Mouse (Mus musculus) adrenal gland, adult (tissue): Measurements from ENCODE around the gene Grk5.
A peak's percentile ranks its signal among the peaks of the same experiment; 100 is the strongest.

Source experiments
- DNase-seq, 2 experiments: peaks; one replicate each; pipeline ENCODE4 v3.0.0; 2022 to 2023; ENCODE audit warnings: low spot score in 1 of 2; ENCODE audit not compliant: inconsistent age in 2 of 2

Gene Grk5

DNA sequence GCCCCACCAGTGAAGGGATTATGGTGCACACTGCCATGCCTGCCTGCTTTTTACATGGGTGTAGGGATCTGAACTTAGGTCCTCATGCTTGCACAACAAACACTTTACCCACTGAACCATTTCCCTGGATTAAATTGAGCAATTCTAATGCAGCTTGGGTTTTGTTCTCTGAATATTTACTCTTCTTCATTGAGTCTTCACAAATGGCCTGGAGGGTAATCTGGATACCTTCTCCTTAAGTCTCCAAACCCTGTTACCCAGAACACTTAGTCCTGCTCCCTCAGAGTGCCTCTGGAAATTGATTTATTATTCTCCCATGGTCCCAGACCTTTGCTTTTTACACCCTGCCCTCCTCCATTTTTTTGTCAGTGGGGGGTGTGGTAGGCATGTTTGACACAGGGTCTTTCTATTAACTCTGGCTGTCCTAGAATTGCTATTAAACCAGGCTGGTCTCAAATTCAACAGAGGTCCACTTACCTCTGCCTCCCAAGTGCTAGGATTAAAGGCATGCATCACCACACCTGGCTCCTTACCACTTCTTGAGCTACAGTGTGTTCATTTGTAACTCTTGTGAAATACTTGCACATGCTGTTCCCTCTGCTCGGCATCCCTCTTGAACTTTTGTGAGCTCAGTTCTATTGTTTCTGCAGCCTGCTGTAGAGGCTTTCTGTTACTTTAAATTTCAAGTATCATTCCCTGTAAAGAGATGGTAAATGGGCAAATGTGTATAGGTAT lies 82.9 kb downstream of the Grk5 start:
- no peak for DNase-seq

- DNase-seq, result no peak
Measured at GRCm38 (mm10) chr19:60973508-60973907, 84.0 kb downstream of the Grk5 start.

- DNase-seq, result no peak
Measured at GRCm38 (mm10) chr19:60979581-60979980, 90.0 kb downstream of the Grk5 start.

GRCm38 (mm10) chr19:60981391-60981790 lies 91.8 kb downstream of the Grk5 start:
- no peak for DNase-seq

DNA sequence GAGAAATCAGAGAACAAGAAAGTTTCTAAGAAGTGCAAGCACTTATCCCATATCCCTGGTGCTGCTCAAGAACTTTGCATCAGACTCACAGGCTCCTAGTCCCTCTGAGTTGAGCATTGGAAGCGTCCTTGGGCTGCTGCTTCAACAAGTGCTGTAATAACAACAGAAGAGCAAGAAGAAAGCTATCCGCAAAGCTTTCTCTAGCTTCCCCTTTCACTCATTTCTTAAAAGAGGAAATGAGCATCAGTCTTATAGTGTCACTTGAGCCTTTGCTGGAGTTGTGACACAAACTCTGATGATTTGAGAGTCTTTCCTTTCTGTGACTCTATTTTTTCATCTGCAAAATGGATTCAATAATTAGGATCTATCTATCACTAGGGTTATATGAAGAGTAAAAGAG lies 92.3 kb downstream of the Grk5 start:
- no peak for DNase-seq

DNA sequence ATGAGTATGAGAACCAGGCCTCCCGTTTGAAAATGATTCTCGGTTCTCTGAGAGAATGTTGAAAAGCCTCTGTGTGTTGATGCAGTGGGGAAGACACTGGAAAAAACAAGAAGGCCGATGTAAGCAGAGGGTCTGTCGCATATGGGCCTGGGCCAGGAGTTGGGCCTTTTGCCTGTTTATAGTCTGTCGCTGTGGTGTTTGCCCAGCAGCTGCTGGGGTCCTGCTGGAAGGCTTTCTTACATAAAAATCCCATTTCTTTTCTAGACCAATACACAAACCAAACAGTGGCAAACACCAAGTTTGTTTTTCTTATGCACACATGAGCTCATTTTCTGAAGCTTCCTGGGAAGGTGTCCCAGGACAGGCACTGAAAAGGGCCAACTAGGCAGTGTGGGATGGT lies 100.2 kb downstream of the Grk5 start:
- no peak for DNase-seq

DNA sequence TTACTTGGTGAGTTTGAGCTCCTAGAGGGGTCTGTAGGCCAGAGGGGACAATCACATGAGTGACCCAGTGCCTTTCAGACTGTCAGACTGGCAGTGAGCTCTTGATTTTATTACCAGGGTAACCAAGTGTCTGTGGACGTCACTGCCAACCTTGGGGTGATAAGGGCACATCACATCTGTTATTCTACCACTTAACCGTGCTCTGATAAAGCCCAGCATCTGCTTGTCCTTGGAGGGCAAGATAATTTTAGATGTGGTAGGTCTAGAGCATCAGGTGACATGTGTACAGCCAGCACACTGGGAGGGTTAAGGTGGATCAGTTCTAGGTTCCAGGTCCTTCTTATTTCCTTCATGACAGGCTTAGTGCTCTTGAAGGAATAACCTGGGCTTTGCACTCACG lies 104.7 kb downstream of the Grk5 start:
- DNase-seq, result peak; percentile 60 to 70

GRCm38 (mm10) chr19:60994845-60995244 lies 105.3 kb downstream of the Grk5 start:
- no peak for DNase-seq

- DNase-seq, result no peak
Measured at GRCm38 (mm10) chr19:60997784-60998183, 108.2 kb downstream of the Grk5 start.

GRCm38 (mm10) chr19:60999652-61000051 lies 110.1 kb downstream of the Grk5 start:
- peak in 1 of 2 experiments; percentile 15 for DNase-seq

GRCm38 (mm10) chr19:61000958-61001357 lies 111.4 kb downstream of the Grk5 start:
- no peak for DNase-seq

GRCm38 (mm10) chr19:61009266-61009665 lies 119.7 kb downstream of the Grk5 start:
- DNase-seq, result no peak

DNA sequence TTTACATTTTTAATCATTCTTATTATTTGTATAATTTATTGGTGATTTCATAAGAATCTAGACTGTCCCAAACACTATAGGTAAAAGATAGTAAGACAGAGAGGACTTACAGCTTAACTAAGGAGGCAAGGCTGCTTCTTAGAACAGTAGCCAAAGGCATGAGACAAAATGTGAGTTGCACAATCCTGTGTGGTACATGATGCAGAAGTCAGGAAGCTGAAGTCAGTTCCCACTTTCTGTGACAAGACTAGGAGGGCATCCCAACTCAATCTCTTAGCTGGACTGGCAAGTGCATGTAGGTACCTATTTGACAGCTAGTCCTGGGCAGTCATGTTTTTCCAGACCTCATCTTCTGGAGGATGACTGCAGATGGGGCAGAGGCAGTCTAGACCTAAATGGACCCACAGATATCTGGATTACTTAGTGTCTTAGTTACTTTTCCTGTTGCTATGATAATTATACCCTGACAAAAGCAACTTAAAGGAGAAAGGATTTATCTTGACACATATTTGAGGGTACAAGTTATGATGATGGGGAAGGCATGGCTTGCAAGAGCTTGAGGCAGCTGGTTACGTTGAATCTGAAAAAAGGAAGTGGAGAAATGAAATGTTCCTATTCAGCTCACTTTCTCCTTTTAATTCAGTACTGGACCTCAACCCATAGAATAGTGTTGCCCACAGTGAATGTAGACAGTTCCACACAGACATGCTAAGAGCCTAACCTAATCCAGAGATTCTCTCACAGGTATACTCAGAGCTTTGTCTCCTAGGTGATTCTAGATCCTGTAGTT lies 128.1 kb downstream of the Grk5 start:
- no peak for DNase-seq

DNA sequence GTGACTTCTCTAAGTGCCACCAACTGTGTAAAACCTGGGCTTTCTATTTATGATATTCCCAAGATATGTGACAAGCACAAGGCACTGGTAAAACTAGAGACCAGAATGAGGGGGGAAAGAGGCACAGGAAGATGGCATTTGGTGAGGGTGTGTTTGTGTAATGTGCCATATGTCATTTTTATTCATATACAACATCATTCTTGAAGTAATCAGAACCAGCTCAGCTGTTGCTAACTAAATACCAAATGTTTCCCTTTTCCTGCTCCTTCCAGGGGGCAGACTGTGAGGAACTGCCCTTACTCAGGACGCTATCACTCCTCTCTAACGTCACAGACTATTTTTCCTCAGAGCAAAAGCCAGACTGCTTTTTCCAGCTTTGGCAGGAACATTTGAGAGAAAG lies 132.0 kb downstream of the Grk5 start:
- no peak for DNase-seq

DNA sequence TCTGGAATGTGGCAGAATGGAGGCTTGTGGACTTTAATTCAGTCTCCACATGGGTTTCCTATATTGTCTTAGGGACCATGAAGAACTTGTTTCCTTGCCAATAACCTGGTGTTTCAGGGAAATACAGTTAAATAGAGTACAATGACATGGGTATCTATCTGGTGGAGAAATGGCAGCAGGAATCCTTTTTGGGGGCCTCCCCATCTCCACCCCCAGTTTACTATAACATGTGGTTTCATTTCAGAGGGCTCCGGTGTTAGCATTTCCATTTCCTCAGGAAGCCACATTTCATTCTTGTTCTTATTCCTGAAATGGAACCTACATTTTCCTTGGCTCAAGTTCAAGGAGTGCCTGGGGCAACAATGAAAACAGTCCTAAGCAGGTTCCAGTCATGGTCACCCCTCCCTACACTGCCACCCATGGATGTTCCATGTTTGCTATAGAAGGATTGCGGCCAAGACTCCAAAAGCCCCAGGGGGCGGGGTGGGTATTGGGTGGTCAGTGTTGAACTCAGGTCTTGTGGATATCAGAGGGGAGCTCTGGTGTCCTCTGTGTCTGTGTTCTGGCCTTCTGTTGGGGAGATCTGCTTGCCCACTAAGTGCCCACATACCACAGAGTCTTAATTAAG lies 132.5 kb downstream of the Grk5 start:
- DNase-seq, result no peak

DNA sequence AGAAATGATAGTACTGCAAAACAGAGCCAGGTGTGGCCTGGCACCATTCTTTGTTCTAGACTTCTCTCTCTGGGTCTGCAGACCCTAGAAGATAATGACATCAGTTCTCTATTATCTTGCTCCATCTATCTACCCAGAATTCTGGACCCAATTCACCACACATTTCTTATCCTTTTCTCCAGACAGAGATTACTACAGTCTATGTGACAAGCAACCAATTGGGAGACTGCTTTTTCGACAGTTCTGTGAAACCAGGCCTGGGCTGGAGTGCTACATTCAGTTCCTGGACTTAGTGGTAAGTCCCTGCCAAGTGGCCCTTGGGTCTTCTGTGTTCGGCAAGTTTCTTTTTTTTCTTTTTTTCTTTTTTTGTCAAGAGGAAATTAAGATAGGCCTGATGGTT lies 142.0 kb downstream of the Grk5 start:
- DNase-seq, result no peak

DNA sequence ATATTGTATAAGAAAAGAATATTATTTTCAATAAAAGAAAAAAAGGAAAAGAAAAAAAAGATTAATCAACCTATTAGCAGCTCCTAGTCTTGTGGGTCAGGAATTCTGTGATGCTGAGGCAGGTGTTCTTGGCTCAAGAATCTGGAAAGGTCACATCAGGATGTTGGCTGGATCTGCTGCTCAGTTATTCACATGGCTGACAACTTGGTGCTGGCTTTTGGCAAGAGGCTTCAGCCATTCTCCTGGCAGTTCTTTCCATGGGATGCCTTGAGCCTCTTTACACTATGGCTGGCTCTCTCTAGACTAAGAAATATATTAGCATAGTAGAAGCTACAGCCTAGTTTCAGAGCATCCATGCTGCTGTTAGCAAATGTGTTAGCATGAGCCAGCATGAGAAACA lies 149.6 kb downstream of the Grk5 start:
- no peak for DNase-seq

DNA sequence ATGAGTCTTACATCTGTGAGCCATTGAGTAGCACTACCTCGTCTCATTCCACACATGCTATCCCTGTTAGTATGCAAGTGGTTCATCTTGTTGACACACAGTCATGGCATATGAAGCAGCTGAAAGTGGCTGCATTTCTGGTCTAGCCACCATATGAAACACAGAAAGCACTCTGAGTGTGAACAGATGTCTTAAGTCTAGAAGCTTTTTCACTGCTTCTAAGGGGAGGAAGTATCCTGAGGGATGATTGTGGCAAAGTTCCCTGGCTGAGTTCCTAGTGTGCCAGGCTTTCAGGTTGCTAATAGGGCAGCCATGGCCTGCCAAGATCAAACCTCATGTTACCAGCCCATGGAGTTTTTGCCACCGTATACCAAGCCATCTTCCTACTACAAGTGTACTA lies 159.1 kb downstream of the Grk5 start:
- DNase-seq, result peak in 1 of 2 experiments; percentile 50

DNA sequence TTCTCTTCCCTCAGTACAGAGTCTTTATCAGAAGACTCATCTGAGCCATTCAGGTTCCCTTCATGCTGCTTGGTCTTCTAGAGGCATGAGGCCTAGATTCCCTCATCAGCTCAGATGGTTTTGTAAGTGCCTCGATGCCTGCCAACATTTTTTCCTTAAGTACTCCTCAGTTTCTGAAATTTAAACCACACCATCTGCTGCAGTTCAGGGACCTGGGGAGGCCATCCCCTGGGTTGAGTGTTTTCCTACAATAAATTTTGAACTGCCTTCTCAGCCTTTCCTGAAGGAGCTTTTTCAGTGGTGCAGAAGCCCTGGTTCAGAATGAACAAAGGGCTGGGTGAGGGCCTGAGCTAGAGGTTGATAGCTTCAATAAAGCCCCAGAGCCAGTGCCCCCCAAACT lies 159.9 kb downstream of the Grk5 start:
- no peak for DNase-seq

GRCm38 (mm10) chr19:61051151-61051550 lies 161.6 kb downstream of the Grk5 start:
- no peak for DNase-seq

DNA sequence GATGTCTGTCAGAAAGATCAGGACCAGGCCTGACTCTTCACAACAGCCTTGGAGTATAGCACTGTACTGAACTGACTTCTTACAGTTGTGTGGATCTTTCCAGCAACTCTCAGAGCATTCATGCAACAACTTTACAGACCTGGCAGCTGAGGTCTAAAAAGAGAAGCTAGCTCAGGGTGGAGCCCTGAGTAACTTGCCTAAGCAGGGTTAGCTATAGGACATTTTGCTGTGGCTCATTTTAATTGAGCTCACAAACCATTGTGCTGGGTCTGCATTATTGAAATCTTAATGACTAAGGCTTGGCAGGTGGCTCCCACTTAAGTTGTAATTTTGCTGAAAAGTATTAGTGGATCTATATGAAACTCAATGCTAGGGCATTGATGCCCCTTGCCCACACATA lies 162.5 kb downstream of the Grk5 start:
- DNase-seq, result no peak

- DNase-seq, result no peak
Measured at GRCm38 (mm10) chr19:61052786-61053185, 163.2 kb downstream of the Grk5 start.
